Mouse (Mus musculus) frontal cortex, adult (tissue): ENCODE measurements at regions not wholly inside any gene's neighbourhood (a gene's known extent, or its start where the extent isn't known, plus 50 kb on each side); places are given as distances from the start of the nearest gene placed in this dataset.

ENCODE experiments used
- ATAC-seq: cut with Nextera tagmentation; 2 replicates; pipeline ENCODE4 v1.9.2; 2017; ENCODE audit warnings: mild to moderate bottlenecking, moderate library complexity, mixed read lengths; ENCODE audit not compliant: low TSS enrichment

DNA sequence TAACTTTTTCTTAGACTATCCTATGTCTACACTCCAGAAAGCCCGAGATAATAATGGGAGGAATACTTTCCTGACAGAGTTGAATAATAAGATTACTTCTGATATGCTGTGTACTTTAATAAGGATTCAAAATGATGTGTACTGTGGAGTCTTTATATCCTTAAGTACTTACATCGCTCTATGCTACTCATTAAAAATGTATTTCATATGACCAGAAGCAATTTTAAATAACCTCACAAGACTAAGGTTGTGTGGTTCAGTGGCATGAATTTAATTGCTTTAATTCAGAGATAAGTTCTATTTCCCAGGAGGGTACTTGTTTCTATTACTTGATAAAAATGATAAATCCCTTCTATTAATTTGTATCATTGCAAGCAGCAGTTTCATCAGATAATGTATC is 352.7 kb upstream of the Tmeff2 start:
- no peak for ATAC-seq

- ATAC-seq: peak; percentile 96
Measured at GRCm38 (mm10) chr1:50572066-50572465, 328.4 kb upstream of the Tmeff2 start.
